Mouse (Mus musculus) hindbrain, embryonic 10.5 days (tissue): ENCODE data around the gene Tfec. TPM values are rescaled to one million over a fixed set of nuclear protein-coding genes. Genes with fewer than 3 reads are reported as not detected.

Experiments
- DNase-seq: peaks from one replicate; pipeline ENCODE4 v3.0.0-alpha.2; 2017; ENCODE audit warnings: low spot score
- H3K27ac ChIP-seq: fragments of 300-500 bp; sonication (generic); 2 replicates; pipeline ENCODE4 v1.5.1; 2016; ENCODE audit warnings: mild to moderate bottlenecking, moderate library complexity
- H3K27me3 ChIP-seq: fragments of 300-500 bp; sonication (generic); 2 replicates; pipeline ENCODE4 v1.6.1; 2016; ENCODE audit warnings: mild to moderate bottlenecking; ENCODE audit not compliant: poor library complexity, insufficient read depth, severe bottlenecking
- H3K36me3 ChIP-seq: fragments of 300-500 bp; sonication (generic); 2 replicates; pipeline ENCODE4 v1.6.1; 2016; ENCODE audit warnings: mild to moderate bottlenecking, moderate library complexity
- H3K4me1 ChIP-seq: fragments of 300-500 bp; sonication (generic); replicated peaks from 2 replicates; pipeline ENCODE4 v1.6.1; 2016; ENCODE audit warnings: mild to moderate bottlenecking
- H3K4me3 ChIP-seq: fragments of 300-500 bp; sonication (generic); 2 replicates; pipeline ENCODE4 v1.5.1; 2016; ENCODE audit warnings: mild to moderate bottlenecking, moderate library complexity
- H3K9me3 ChIP-seq: fragments of 300-500 bp; sonication (generic); 2 replicates; pipeline ENCODE4 v1.6.1; 2016; ENCODE audit warnings: mild to moderate bottlenecking, moderate library complexity
- WGBS: fragments of 180-500 bp; shearing (Covaris S2); methylation state at CpG from one replicate; pipeline ENCODE4 v1.1.7; 2016; 5-methylcytosine and 5-hydroxymethylcytosine counted together
- polyA plus RNA-seq: library from polyadenylated mRNA; unstranded; fragments of >200 nt; fragmentation: Nextera tagmentation; extraction: Ambion mirVana; gene quantifications from 2 replicates; pipeline ENCODE4 v1.2.1, GENCODE M21; 2016

Tfec gene
- polyA plus RNA-seq, 1 experiment from 2014 or later: 2.1 TPM

- 90% methylated on average over 3 of the region's 3 CpGs for WGBS
- Histone ChIP-seq H3K36me3 (no peaks in the 10 kb centered on the region), H3K4me1 (no peaks in the 10 kb centered on the region), H3K9me3 (no peaks in the 10 kb centered on the region), H3K4me3 (no peak overlapping the region), H3K27me3 (no peaks in the 10 kb centered on the region), H3K27ac (no peak overlapping the region)
- DNase-seq: no peak
Observed at GRCm38 (mm10) chr6:16862050-16862449, 36.2 kb downstream of the Tfec start.

DNA sequence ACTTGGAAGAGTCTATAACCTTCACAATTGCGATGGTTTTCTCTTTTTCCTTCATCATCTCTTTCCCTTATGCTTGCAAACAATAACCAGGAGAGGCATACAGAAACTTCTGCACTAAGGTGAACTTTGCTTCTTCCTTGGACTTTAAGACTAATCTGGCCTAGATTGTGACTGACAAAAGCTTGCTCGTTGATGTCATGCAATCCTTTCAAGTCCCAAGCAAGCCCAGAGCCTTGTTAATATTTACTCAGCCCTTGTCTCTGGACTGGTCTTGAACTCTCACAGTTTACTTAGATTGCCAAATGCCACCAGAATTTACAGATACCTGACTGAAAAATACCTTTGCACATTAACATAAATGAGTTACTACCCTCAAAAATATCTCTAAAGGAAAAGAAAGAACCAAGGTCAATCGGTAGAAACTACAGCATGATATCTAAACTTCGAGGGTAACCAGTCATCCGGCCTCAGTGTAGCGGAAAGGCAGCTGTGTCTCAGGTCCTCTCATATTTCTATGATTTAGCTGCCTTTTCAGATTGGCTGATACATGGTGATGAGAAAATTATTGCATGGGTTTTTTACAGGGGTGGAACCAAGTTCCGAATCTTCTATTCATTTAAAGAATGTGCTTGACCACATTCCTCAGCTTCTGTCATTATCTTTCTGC lies 42.2 kb downstream of the Tfec start:
- DNase-seq: no peak
- Histone ChIP-seq H3K27me3 (no peaks in the 10 kb centered on the region), H3K27ac (no peak overlapping the region), H3K36me3 (no peaks in the 10 kb centered on the region), H3K9me3 (no peaks in the 10 kb centered on the region), H3K4me3 (no peak overlapping the region), H3K4me1 (no peaks in the 10 kb centered on the region)
- WGBS: 91% methylated on average over 7 of the region's 7 CpGs

- no peak for DNase-seq
- no peaks in the 10 kb centered on the region for H3K9me3 ChIP-seq
- H3K27ac ChIP-seq: no peak overlapping the region
- no peak overlapping the region for H3K4me3 ChIP-seq
- H3K27me3 ChIP-seq: no peaks in the 10 kb centered on the region
- H3K4me1 ChIP-seq: no peaks in the 10 kb centered on the region
- no peaks in the 10 kb centered on the region for H3K36me3 ChIP-seq
- 90% methylated on average over 9 of the region's 9 CpGs for WGBS
Observed at GRCm38 (mm10) chr6:16854977-16855376, 43.3 kb downstream of the Tfec start.

GRCm38 (mm10) chr6:16846521-16846920 lies 51.7 kb downstream of the Tfec start:
- Histone ChIP-seq H3K27ac (no peak overlapping the region), H3K4me3 (no peak overlapping the region), H3K4me1 (no peaks in the 10 kb centered on the region), H3K27me3 (no peaks in the 10 kb centered on the region), H3K36me3 (no peaks in the 10 kb centered on the region), H3K9me3 (no peaks in the 10 kb centered on the region)
- DNase-seq: no peak
- WGBS: 92% methylated on average over 7 of the region's 7 CpGs

DNA sequence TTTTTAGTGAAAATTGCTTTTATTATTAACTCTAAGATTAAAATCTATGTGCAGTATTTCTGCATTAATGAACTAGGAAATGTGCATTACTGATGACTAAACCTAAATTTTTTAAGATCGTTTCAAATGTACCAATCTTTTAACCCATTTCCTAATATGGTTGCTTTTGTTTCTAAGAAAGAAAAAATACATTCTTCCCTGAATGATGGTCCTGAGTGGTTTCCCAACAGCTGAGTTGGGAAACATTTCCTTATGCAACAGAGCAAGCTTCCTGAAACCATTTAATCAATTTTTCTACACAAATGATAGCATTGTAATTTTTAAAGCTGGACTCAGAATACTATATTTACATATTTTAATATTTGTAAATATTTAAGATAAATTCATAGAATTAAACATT lies 62.6 kb downstream of the Tfec start:
- peaks cover 9% of the 10 kb centered on the region for H3K4me1 ChIP-seq
- H3K9me3 ChIP-seq: no peaks in the 10 kb centered on the region
- H3K36me3 ChIP-seq: no peaks in the 10 kb centered on the region
- H3K27ac ChIP-seq: no peak overlapping the region
- no peak for DNase-seq
- H3K4me3 ChIP-seq: no peak overlapping the region
- WGBS: 88% methylated on average over 1 of the region's 1 CpGs
- no peaks in the 10 kb centered on the region for H3K27me3 ChIP-seq

DNA sequence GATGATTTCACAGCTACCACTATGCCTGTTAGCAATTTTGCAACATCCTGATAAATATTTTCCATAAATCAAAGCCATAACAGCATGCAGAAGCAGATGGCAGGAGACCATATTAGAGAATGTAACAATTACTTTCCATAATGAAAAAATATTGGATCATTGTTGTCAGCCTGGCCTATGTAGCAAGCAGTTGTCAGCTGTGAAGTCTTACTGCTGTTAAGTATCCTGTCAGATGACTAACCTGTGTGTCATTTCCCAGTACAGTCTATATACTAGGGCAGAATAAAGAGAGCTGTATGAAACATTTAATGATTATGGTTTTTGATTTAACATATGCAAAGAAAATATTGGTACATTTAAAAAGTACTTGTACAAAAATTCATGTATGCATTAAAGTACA lies 69.9 kb downstream of the Tfec start:
- no peaks in the 10 kb centered on the region for H3K27me3 ChIP-seq
- no peak overlapping the region for H3K4me3 ChIP-seq
- DNase-seq: no peak
- no peak overlapping the region for H3K27ac ChIP-seq
- H3K36me3 ChIP-seq: no peaks in the 10 kb centered on the region
- no peaks in the 10 kb centered on the region for H3K9me3 ChIP-seq
- no peaks in the 10 kb centered on the region for H3K4me1 ChIP-seq

GRCm38 (mm10) chr6:16821985-16822384 lies 76.3 kb downstream of the Tfec start:
- H3K27me3 ChIP-seq: no peaks in the 10 kb centered on the region
- H3K4me1 ChIP-seq: no peaks in the 10 kb centered on the region
- no peaks in the 10 kb centered on the region for H3K9me3 ChIP-seq
- no peak overlapping the region for H3K27ac ChIP-seq
- no peaks in the 10 kb centered on the region for H3K36me3 ChIP-seq
- 90% methylated on average over 1 of the region's 1 CpGs for WGBS
- no peak for DNase-seq
- H3K4me3 ChIP-seq: no peak overlapping the region

- Histone ChIP-seq H3K4me1 (peaks cover 9% of the 10 kb centered on the region; the same call in 1 of the 2 replicates), H3K27me3 (no peaks in the 10 kb centered on the region)
- WGBS: 86% methylated on average over 1 of the region's 1 CpGs
Observed at GRCm38 (mm10) chr6:16806302-16806701, 91.9 kb downstream of the Tfec start.

DNA sequence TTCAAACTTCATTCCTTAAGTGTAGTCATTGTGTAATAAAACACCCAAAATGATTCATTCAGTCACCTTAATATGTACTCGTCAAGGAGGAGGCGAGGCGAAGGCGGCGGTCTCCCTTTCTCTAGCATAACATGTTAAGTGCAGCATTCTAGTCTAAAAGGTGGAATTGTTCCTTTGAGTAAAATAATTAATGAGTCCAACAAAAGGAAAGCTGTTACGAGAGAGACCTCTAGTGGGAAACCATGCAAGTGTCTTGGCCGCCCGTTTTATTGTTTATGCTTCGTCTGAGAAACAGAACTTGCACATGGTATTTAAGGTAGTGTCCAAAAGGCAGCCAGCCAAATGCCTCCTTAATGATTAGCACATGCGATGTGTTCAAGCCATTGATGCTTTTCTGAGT lies 100.6 kb downstream of the Tfec start:
- Histone ChIP-seq H3K9me3 (no peaks in the 10 kb centered on the region), H3K27me3 (no peaks in the 10 kb centered on the region), H3K4me1 (no peaks in the 10 kb centered on the region), H3K4me3 (no peak overlapping the region), H3K36me3 (no peaks in the 10 kb centered on the region), H3K27ac (no peak overlapping the region)
- DNase-seq: peak; percentile 31
- WGBS: 42% methylated on average over 10 of the region's 10 CpGs

More at GRCm38 (mm10) chr6:16806302-16806701, 91.9 kb downstream of the Tfec start:
- DNase-seq: no peak
- H3K27ac ChIP-seq: no peak overlapping the region
- H3K4me3 ChIP-seq: no peak overlapping the region
- H3K36me3 ChIP-seq: no peaks in the 10 kb centered on the region
- no peaks in the 10 kb centered on the region for H3K9me3 ChIP-seq

DNA sequence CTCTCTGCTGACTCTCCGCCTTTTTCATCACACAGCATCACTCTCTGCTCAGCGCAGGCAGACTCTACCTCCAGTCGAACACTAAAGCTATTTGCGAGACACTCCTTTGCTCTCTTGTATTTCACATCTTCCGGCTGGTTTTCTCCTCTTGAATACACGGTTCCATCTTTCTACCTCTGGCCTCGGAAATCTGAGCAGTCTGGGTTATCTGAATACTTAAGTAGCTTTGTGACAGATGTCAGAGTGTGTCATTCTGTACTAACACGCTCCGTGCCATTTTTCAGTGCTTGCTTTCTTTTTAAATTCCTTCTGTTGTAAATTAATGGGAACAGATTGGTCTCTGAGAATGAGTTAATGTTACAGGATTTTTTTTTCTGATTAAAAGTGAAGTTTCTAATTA lies 101.3 kb downstream of the Tfec start:
- H3K27ac ChIP-seq: no peak overlapping the region
- no peaks in the 10 kb centered on the region for H3K9me3 ChIP-seq
- no peaks in the 10 kb centered on the region for H3K36me3 ChIP-seq
- DNase-seq: no peak
- WGBS: 74% methylated on average over 9 of the region's 9 CpGs
- no peak overlapping the region for H3K4me3 ChIP-seq
- no peaks in the 10 kb centered on the region for H3K27me3 ChIP-seq
- H3K4me1 ChIP-seq: no peaks in the 10 kb centered on the region

- 74% methylated on average over 7 of the region's 7 CpGs for WGBS
- no peak overlapping the region for H3K4me3 ChIP-seq
- no peaks in the 10 kb centered on the region for H3K4me1 ChIP-seq
- no peaks in the 10 kb centered on the region for H3K36me3 ChIP-seq
- H3K9me3 ChIP-seq: no peaks in the 10 kb centered on the region
- DNase-seq: no peak
- H3K27ac ChIP-seq: no peak overlapping the region
- H3K27me3 ChIP-seq: no peaks in the 10 kb centered on the region
Observed at GRCm38 (mm10) chr6:16794036-16794435, 104.2 kb downstream of the Tfec start.

DNA sequence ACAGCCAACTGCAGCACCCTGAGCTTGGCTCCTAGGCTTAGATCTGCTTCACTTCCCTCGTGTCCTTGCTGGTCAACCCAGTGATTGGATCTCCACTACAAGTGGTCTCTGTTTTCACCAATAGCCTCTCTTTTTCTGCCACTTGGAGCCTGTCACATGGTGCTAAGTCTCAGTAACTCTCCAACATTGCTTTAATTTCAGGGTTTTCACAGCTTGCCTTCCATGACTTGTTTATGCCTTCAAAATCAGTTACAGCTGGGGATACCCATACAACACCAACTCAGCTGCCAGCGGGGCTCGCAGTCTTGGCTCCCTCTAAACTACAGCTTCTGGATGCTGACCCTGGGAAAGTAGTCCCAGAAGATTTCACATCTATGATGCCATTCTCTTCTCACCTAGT lies 113.1 kb downstream of the Tfec start:
- Histone ChIP-seq H3K4me1 (no peaks in the 10 kb centered on the region), H3K27ac (no peak overlapping the region), H3K4me3 (no peak overlapping the region), H3K27me3 (no peaks in the 10 kb centered on the region), H3K36me3 (no peaks in the 10 kb centered on the region), H3K9me3 (no peaks in the 10 kb centered on the region)
- no peak for DNase-seq
- 80% methylated on average over 3 of the region's 3 CpGs for WGBS
